Mouse (Mus musculus) small intestine, adult 2 months (tissue): ENCODE measurements around the gene Sfswap.

Experiments used
- CTCF ChIP-seq: fragments of 200-500 bp; IDR thresholded peaks from 2 replicates; pipeline ENCODE4 v1.5.1; 2012; ENCODE audit warnings: low read depth, mild to moderate bottlenecking, control low read depth, inconsistent platforms, low read length, moderate library complexity, mixed read lengths; ENCODE audit not compliant: insufficient replicate concordance, insufficient read length; ENCODE audit errors: extremely low read depth
- POLR2A ChIP-seq: fragments of 200-500 bp; IDR thresholded peaks from 2 replicates; pipeline ENCODE4 v1.6.1; 2012; ENCODE audit warnings: low read depth, mild to moderate bottlenecking, control low read depth, inconsistent platforms, low read length, moderate library complexity

DNA sequence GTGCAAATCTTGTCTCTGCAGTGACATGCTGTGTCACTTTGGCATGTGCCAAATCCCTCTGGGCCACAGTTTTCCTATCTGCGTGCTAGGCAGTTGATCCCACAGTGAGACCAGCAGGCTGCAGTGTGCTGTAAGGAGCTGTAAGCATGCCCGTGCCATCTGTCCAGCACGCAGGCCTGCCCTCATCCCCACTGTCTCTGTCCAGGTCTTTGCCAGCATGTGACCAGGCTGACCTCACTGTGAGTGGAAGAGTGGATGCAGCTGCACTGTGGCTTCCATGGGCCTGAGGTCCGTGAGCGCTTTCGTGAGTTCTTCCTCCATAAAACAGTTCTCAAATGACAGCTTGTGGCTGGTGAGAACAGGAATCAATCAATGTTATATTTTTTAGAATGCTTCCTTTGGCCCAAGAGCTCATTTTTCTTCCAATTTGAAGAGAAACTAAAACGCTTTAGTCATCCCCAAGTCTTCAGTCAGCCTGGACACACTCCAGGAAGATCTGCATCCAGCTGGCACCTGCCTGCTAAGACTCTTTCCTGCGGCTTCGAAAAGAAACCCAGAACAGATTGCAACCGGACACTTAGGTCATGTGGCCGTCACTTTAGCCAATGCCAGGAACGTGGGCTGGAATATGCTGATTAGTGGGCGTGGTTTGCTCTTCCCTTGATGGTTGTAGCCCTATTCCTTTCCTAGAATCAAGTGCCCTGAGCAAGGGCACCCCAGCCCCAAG, 46.1 kb upstream of the Sfswap start:
- TF ChIP-seq CTCF (no peak), POLR2A (no peak)
